Mouse (Mus musculus): ENCODE results near the gene Stk16. TPM values are rescaled to one million over a fixed set of nuclear protein-coding genes. Genes with fewer than 3 reads are reported as not detected.
A peak's percentile ranks its signal among the peaks of the same experiment; 100 is the strongest.

The Stk16 gene
- polyA plus RNA-seq, 1 experiment from 2014 or later, result 110 TPM

- Histone ChIP-seq H3K4me1 (replicated peaks; ENCODE audit: control insufficient read depth, insufficient read depth, low read length) (peaks cover 3% of the 10 kb centered on the region; the same call in 1 of the 2 replicates), H3K9me3 (ENCODE audit: control insufficient read depth, low read length) (no peaks in the 10 kb centered on the region), H3K4me2 (replicated peaks; ENCODE audit: low read depth, low read length) (no peak overlapping the region), H3K9ac (ENCODE audit: low read depth, low read length) (no peak overlapping the region), H3K27me3 (ENCODE audit: control insufficient read depth, insufficient read depth, low read length) (no peaks in the 10 kb centered on the region), H3K36me3 (ENCODE audit: control insufficient read depth, insufficient read depth, low read length) (peaks cover 6% of the 10 kb centered on the region), H3K27ac (ENCODE audit: low read depth, low read length) (no peak overlapping the region), H3K4me3 (ENCODE audit: low read depth, low read length) (no peak overlapping the region)
- ATAC-seq (ENCODE audit: low FRiP score), result no peak
- WGBS, result 84% methylated on average over 4 of the region's 4 CpGs
- DNase-seq (ENCODE audit: low spot score), result no peak
Observed at GRCm38 (mm10) chr1:75182160-75182559, 28.5 kb upstream of the Stk16 start.

- no peak overlapping the region for H3K4me3 ChIP-seq (ENCODE audit: low read depth, low read length)
- H3K4me2 ChIP-seq (replicated peaks; ENCODE audit: low read depth, low read length), result no peak overlapping the region
- no peak overlapping the region for H3K9ac ChIP-seq (ENCODE audit: low read depth, low read length)
- H3K36me3 ChIP-seq (ENCODE audit: control insufficient read depth, insufficient read depth, low read length), result peaks cover 4% of the 10 kb centered on the region; the same call in 1 of the 2 replicates
- DNase-seq (ENCODE audit: low spot score), result no peak
- H3K4me1 ChIP-seq (replicated peaks; ENCODE audit: control insufficient read depth, insufficient read depth, low read length), result no peaks in the 10 kb centered on the region
- WGBS, result 93% methylated on average over 11 of the region's 11 CpGs
- no peak overlapping the region for H3K27ac ChIP-seq (ENCODE audit: low read depth, low read length)
- no peak for ATAC-seq (ENCODE audit: low FRiP score)
- no peaks in the 10 kb centered on the region for H3K9me3 ChIP-seq (ENCODE audit: control insufficient read depth, low read length)
- no peaks in the 10 kb centered on the region for H3K27me3 ChIP-seq (ENCODE audit: control insufficient read depth, insufficient read depth, low read length)
Observed at GRCm38 (mm10) chr1:75185495-75185894, 25.1 kb upstream of the Stk16 start.

- Histone ChIP-seq H3K36me3 (ENCODE audit: control insufficient read depth, insufficient read depth, low read length) (peaks cover 4% of the 10 kb centered on the region; the same call in 1 of the 2 replicates), H3K4me3 (ENCODE audit: low read depth, low read length) (no peak overlapping the region), H3K4me1 (replicated peaks; ENCODE audit: control insufficient read depth, insufficient read depth, low read length) (no peaks in the 10 kb centered on the region), H3K9ac (ENCODE audit: low read depth, low read length) (no peak overlapping the region), H3K27ac (ENCODE audit: low read depth, low read length) (no peak overlapping the region), H3K4me2 (replicated peaks; ENCODE audit: low read depth, low read length) (no peak overlapping the region), H3K27me3 (ENCODE audit: control insufficient read depth, insufficient read depth, low read length) (no peaks in the 10 kb centered on the region), H3K9me3 (ENCODE audit: control insufficient read depth, low read length) (no peaks in the 10 kb centered on the region)
- no peak for DNase-seq (ENCODE audit: low spot score)
- ATAC-seq (ENCODE audit: low FRiP score), result no peak
Observed at GRCm38 (mm10) chr1:75187126-75187525, 23.5 kb upstream of the Stk16 start.

GRCm38 (mm10) chr1:75187914-75188483 lies 22.6 kb upstream of the Stk16 start:
- no peak overlapping the region for H3K9ac ChIP-seq (ENCODE audit: low read depth, low read length)
- no peaks in the 10 kb centered on the region; the same call in 1 of the 2 replicates for H3K36me3 ChIP-seq (ENCODE audit: control insufficient read depth, insufficient read depth, low read length)
- WGBS, result 90% methylated on average over 2 of the region's 2 CpGs

GRCm38 (mm10) chr1:75190577-75190976 lies 20.1 kb upstream of the Stk16 start:
- Histone ChIP-seq H3K27ac (ENCODE audit: low read depth, low read length) (no peak overlapping the region), H3K27me3 (ENCODE audit: control insufficient read depth, insufficient read depth, low read length) (no peaks in the 10 kb centered on the region), H3K9ac (ENCODE audit: low read depth, low read length) (no peak overlapping the region), H3K36me3 (ENCODE audit: control insufficient read depth, insufficient read depth, low read length) (no peaks in the 10 kb centered on the region), H3K9me3 (ENCODE audit: control insufficient read depth, low read length) (no peaks in the 10 kb centered on the region), H3K4me1 (replicated peaks; ENCODE audit: control insufficient read depth, insufficient read depth, low read length) (no peaks in the 10 kb centered on the region), H3K4me2 (replicated peaks; ENCODE audit: low read depth, low read length) (no peak overlapping the region), H3K4me3 (ENCODE audit: low read depth, low read length) (no peak overlapping the region)
- 73% methylated on average over 2 of the region's 2 CpGs for WGBS
- no peak for DNase-seq (ENCODE audit: low spot score)
- ATAC-seq (ENCODE audit: low FRiP score), result no peak

More at GRCm38 (mm10) chr1:75187914-75188483, 22.6 kb upstream of the Stk16 start:
- H3K4me3 ChIP-seq (ENCODE audit: low read depth, low read length), result no peak overlapping the region
- DNase-seq (ENCODE audit: low spot score), result no peak
- H3K9me3 ChIP-seq (ENCODE audit: control insufficient read depth, low read length), result no peaks in the 10 kb centered on the region
- no peak overlapping the region for H3K4me2 ChIP-seq (replicated peaks; ENCODE audit: low read depth, low read length)
- H3K27ac ChIP-seq (ENCODE audit: low read depth, low read length), result no peak overlapping the region
- no peaks in the 10 kb centered on the region for H3K4me1 ChIP-seq (replicated peaks; ENCODE audit: control insufficient read depth, insufficient read depth, low read length)
- ATAC-seq (ENCODE audit: low FRiP score), result no peak
- H3K27me3 ChIP-seq (ENCODE audit: control insufficient read depth, insufficient read depth, low read length), result no peaks in the 10 kb centered on the region

- no peaks in the 10 kb centered on the region for H3K36me3 ChIP-seq (ENCODE audit: control insufficient read depth, insufficient read depth, low read length)
- no peaks in the 10 kb centered on the region for H3K27me3 ChIP-seq (ENCODE audit: control insufficient read depth, insufficient read depth, low read length)
- peak overlapping the region; percentile 87 for H3K9ac ChIP-seq (ENCODE audit: low read depth, low read length)
- DNase-seq (ENCODE audit: low spot score), result no peak
- ATAC-seq (ENCODE audit: low FRiP score), result no peak
- H3K4me1 ChIP-seq (replicated peaks; ENCODE audit: control insufficient read depth, insufficient read depth, low read length), result no peaks in the 10 kb centered on the region
- H3K27ac ChIP-seq (ENCODE audit: low read depth, low read length), result peak overlapping the region; percentile 90
- peak overlapping the region; percentile 78 for H3K4me3 ChIP-seq (ENCODE audit: low read depth, low read length)
- no peaks in the 10 kb centered on the region for H3K9me3 ChIP-seq (ENCODE audit: control insufficient read depth, low read length)
- WGBS, result 43% methylated on average over 5 of the region's 5 CpGs
- H3K4me2 ChIP-seq (replicated peaks; ENCODE audit: low read depth, low read length), result peak overlapping the region; percentile 95
Observed at GRCm38 (mm10) chr1:75191258-75191621, 19.4 kb upstream of the Stk16 start.

- under 1% methylated on average over 50 of the region's 56 CpGs for WGBS
Observed at GRCm38 (mm10) chr1:75191622-75192402, 18.8 kb upstream of the Stk16 start, which contains the start of the genes Ankzf1 and Atg9a. TSS of gene Ankzf1 (plus strand) at chr1:75192151. TSS of gene Atg9a (minus strand) at chr1:75192196.

GRCm38 (mm10) chr1:75192452-75192851 lies 18.2 kb upstream of the Stk16 start:
- H3K4me2 ChIP-seq (replicated peaks; ENCODE audit: low read depth, low read length), result peak overlapping the region; percentile 95
- H3K9me3 ChIP-seq (ENCODE audit: control insufficient read depth, low read length), result no peaks in the 10 kb centered on the region
- H3K27me3 ChIP-seq (ENCODE audit: control insufficient read depth, insufficient read depth, low read length), result no peaks in the 10 kb centered on the region
- H3K36me3 ChIP-seq (ENCODE audit: control insufficient read depth, insufficient read depth, low read length), result no peaks in the 10 kb centered on the region
- ATAC-seq (ENCODE audit: low FRiP score) (peak; percentile 23; the same call in 1 of the 2 replicates), DNase-seq (ENCODE audit: low spot score) (no peak)
- no peaks in the 10 kb centered on the region for H3K4me1 ChIP-seq (replicated peaks; ENCODE audit: control insufficient read depth, insufficient read depth, low read length)
- H3K4me3 ChIP-seq (ENCODE audit: low read depth, low read length), result peak overlapping the region; percentile 78
- WGBS, result 1% methylated on average over 19 of the region's 19 CpGs
- peak overlapping the region; percentile 76 for H3K27ac ChIP-seq (ENCODE audit: low read depth, low read length)
- peak overlapping the region; percentile 85 for H3K9ac ChIP-seq (ENCODE audit: low read depth, low read length)

More at GRCm38 (mm10) chr1:75191622-75192402, 18.8 kb upstream of the Stk16 start, which contains the start of the genes Ankzf1 and Atg9a:
- Histone ChIP-seq H3K9me3 (ENCODE audit: control insufficient read depth, low read length) (no peaks in the 10 kb centered on the region), H3K9ac (ENCODE audit: low read depth, low read length) (peak within 1 kb of the TSS; percentile 87), H3K36me3 (ENCODE audit: control insufficient read depth, insufficient read depth, low read length) (no peaks in the 10 kb centered on the region), H3K4me3 (ENCODE audit: low read depth, low read length) (peak within 1 kb of the TSS; percentile 78), H3K27ac (ENCODE audit: low read depth, low read length) (peak within 1 kb of the TSS; percentile 90), H3K4me2 (replicated peaks; ENCODE audit: low read depth, low read length) (peak within 1 kb of the TSS; percentile 95), H3K27me3 (ENCODE audit: control insufficient read depth, insufficient read depth, low read length) (no peaks in the 10 kb centered on the region), H3K4me1 (replicated peaks; ENCODE audit: control insufficient read depth, insufficient read depth, low read length) (no peaks in the 10 kb centered on the region)
- DNase-seq (ENCODE audit: low spot score) (peak; percentile 92), ATAC-seq (ENCODE audit: low FRiP score) (peak; percentile 100)

All from hindbrain, embryonic 11.5 days (tissue).